In genomic region chr14:45069598-45070212, GRCm38 (mm10) we compare ENCODE assay signal across 20 mouse cellular contexts.
DNase-seq lines count a peak whose midpoint lies in the region; ATAC-seq and TF ChIP-seq lines count a peak whose summit lies in the region.
"Had no signal": no experiment of that assay in that cellular context is flagged by ENCODE, and none has a peak within 500 bp of the region (broad histone marks: within the 10 kb centered on the region; RNA-seq: fewer than 3 reads in every experiment).

No protein-coding gene starts in this region.

- H3K9ac ChIP-seq in hindbrain, postnatal 0 days (replicated peaks; ENCODE audit: low read length): no peak overlapping the region
- H3K9ac ChIP-seq: embryonic facial prominence, embryonic 15.5 days; limb, embryonic 15.5 days; liver, postnatal 0 days had no signal

- ATAC-seq in hindbrain, postnatal 0 days: no peak
- ATAC-seq: hindbrain, embryonic 16.5 days; liver, postnatal 0 days; Patski had no signal

- H3K27ac ChIP-seq in hindbrain, embryonic 10.5 days: no peak overlapping the region
- no peak overlapping the region for H3K27ac ChIP-seq in hindbrain, postnatal 0 days
- H3K27ac ChIP-seq in limb, embryonic 10.5 days: no peak overlapping the region
- no peak overlapping the region for H3K27ac ChIP-seq in thymus, adult 2 months (ENCODE audit: control insufficient read depth, insufficient read depth, low read length)
- H3K27ac ChIP-seq: embryonic facial prominence, embryonic 15.5 days; heart, embryonic 10.5 days; limb, embryonic 15.5 days had no signal

- 0 out of 2 replicates have a peak, but pooled peaks cover 3% of the 10 kb centered on the region for H3K4me1 ChIP-seq in hindbrain, embryonic 10.5 days (replicated peaks)
- no peaks in the 10 kb centered on the region for H3K4me1 ChIP-seq in hindbrain, postnatal 0 days (ENCODE audit: insufficient read depth, low read length)
- peaks cover 18% of the 10 kb centered on the region for H3K4me1 ChIP-seq in limb, embryonic 10.5 days
- peaks cover 3% of the 10 kb centered on the region for H3K4me1 ChIP-seq in thymus, adult 2 months (replicated peaks; ENCODE audit: control insufficient read depth, insufficient read depth, low read length)
- H3K4me1 ChIP-seq: embryonic facial prominence, embryonic 15.5 days; heart, embryonic 10.5 days; limb, embryonic 15.5 days had no signal

- DNase-seq in hindbrain, embryonic 10.5 days (ENCODE audit: low spot score): peak; percentile 26
- no peak for DNase-seq in hindbrain, postnatal 0 days (ENCODE audit: low spot score)
- DNase-seq in 416B (ENCODE audit: low read depth): peak; percentile 82
- DNase-seq in embryo, embryonic 11 days: peak; percentile 68
- DNase-seq in limb, embryonic 10.5 days (ENCODE audit: low spot score): peak; percentile 42
- DNase-seq in cerebellum, adult 18-20 months: no peak
- no peak for DNase-seq in gastrocnemius, postnatal 36 days
- no peak for DNase-seq in thymus, adult 2 months
- DNase-seq: cerebellum, postnatal 14 days; gastrocnemius, postnatal 10 days; heart, postnatal 14 days; kidney, adult 18-20 months; kidney, postnatal 25 days; liver, postnatal 0 days; thymus, postnatal 25 days had no signal

- H3K4me3 ChIP-seq in hindbrain, embryonic 10.5 days: no peak overlapping the region
- no peak overlapping the region for H3K4me3 ChIP-seq in hindbrain, postnatal 0 days (ENCODE audit: low read length)
- H3K4me3 ChIP-seq in limb, embryonic 10.5 days: no peak overlapping the region
- no peak overlapping the region for H3K4me3 ChIP-seq in thymus, adult 2 months (ENCODE audit: control insufficient read depth, insufficient read depth, low read length)
- H3K4me3 ChIP-seq: embryonic facial prominence, embryonic 15.5 days; heart, embryonic 10.5 days; limb, embryonic 15.5 days had no signal

- 70% methylated on average over 6 of the region's 6 CpGs for WGBS in hindbrain, embryonic 10.5 days
- 81% methylated on average over 6 of the region's 6 CpGs for WGBS in hindbrain, postnatal 0 days
- 32% methylated on average over 6 of the region's 6 CpGs for WGBS in limb, embryonic 10.5 days
- 71% methylated on average over 6 of the region's 6 CpGs for WGBS in thymus, adult 2 months

- TF ChIP-seq CTCF in hindbrain, postnatal 0 days (IDR thresholded peaks at IDR 0.05; ENCODE audit: low read depth): no peak
- TF ChIP-seq CTCF in thymus, adult 2 months (IDR thresholded peaks at IDR 0.05; ENCODE audit: borderline replicate concordance, control insufficient read depth, extremely low read depth, insufficient read depth, low read length, poor library complexity): no peak

- intact Hi-C loops in gastrocnemius, postnatal 36 days (cut with DNase I): no loop called here

- no peaks in the 10 kb centered on the region for H3K36me3 ChIP-seq in hindbrain, embryonic 10.5 days
- H3K36me3 ChIP-seq in hindbrain, postnatal 0 days (ENCODE audit: insufficient read depth, low read length): no peaks in the 10 kb centered on the region
- H3K36me3 ChIP-seq in limb, embryonic 10.5 days: no peaks in the 10 kb centered on the region
- H3K36me3 ChIP-seq in thymus, adult 2 months (ENCODE audit: control insufficient read depth, insufficient read depth, low read length): no peaks in the 10 kb centered on the region
- H3K36me3 ChIP-seq: embryonic facial prominence, embryonic 15.5 days; heart, embryonic 10.5 days; limb, embryonic 15.5 days had no signal

- H3K27me3 ChIP-seq in hindbrain, embryonic 10.5 days (ENCODE audit: insufficient read depth, poor library complexity, severe bottlenecking): no peaks in the 10 kb centered on the region
- H3K27me3 ChIP-seq in hindbrain, postnatal 0 days (ENCODE audit: insufficient read depth, low read length): no peaks in the 10 kb centered on the region
- H3K27me3 ChIP-seq in limb, embryonic 10.5 days (ENCODE audit: low read depth, poor library complexity, severe bottlenecking): no peaks in the 10 kb centered on the region
- no peaks in the 10 kb centered on the region for H3K27me3 ChIP-seq in thymus, adult 2 months (ENCODE audit: control insufficient read depth, insufficient read depth, low read length)
- H3K27me3 ChIP-seq: embryonic facial prominence, embryonic 15.5 days; limb, embryonic 15.5 days; Patski had no signal

- H3K9me3 ChIP-seq in hindbrain, embryonic 10.5 days: no peaks in the 10 kb centered on the region
- H3K9me3 ChIP-seq in hindbrain, postnatal 0 days (ENCODE audit: low read length): no peaks in the 10 kb centered on the region
- no peaks in the 10 kb centered on the region for H3K9me3 ChIP-seq in limb, embryonic 10.5 days (replicated peaks)
- H3K9me3 ChIP-seq: embryonic facial prominence, embryonic 15.5 days; heart, embryonic 10.5 days; limb, embryonic 15.5 days had no signal

- TF ChIP-seq POLR2A in thymus, adult 2 months (IDR thresholded peaks at IDR 0.05; ENCODE audit: control insufficient read depth, extremely low read depth, insufficient read depth, low read length, poor library complexity): no peak

- no peak overlapping the region for H3K4me2 ChIP-seq in hindbrain, postnatal 0 days (ENCODE audit: low read depth, low read length)
- H3K4me2 ChIP-seq: embryonic facial prominence, embryonic 15.5 days; limb, embryonic 15.5 days had no signal

Comparison
In these comparisons a context has a peak if more than half of its experiments do, and no peak if none do; other contexts are left out.
1. DNase-seq: peak in hindbrain, embryonic 10.5 days (single experiment), 416B (single experiment), embryo, embryonic 11 days (single experiment) and limb, embryonic 10.5 days (single experiment); none in hindbrain, postnatal 0 days (single experiment), cerebellum, adult 18-20 months (0 of 2), gastrocnemius, postnatal 36 days (0 of 2) and thymus, adult 2 months (single experiment).